Mouse (Mus musculus) kidney, adult 2 months (tissue): ENCODE results near the gene Dupd1.

ENCODE experiments used
- CTCF ChIP-seq: fragments of 200-500 bp; conservative IDR thresholded peaks from 2 replicates; pipeline ENCODE4 v1.5.1; 2011; ENCODE audit warnings: low read depth, mild to moderate bottlenecking, control low read depth, low read length, moderate library complexity, mixed read lengths; ENCODE audit not compliant: insufficient read depth, insufficient read length
- POLR2A ChIP-seq: fragments of 200-500 bp; IDR thresholded peaks from one replicate; pipeline ENCODE4 v1.6.1; 2011; ENCODE audit warnings: low read depth, low read length, control low read depth

DNA sequence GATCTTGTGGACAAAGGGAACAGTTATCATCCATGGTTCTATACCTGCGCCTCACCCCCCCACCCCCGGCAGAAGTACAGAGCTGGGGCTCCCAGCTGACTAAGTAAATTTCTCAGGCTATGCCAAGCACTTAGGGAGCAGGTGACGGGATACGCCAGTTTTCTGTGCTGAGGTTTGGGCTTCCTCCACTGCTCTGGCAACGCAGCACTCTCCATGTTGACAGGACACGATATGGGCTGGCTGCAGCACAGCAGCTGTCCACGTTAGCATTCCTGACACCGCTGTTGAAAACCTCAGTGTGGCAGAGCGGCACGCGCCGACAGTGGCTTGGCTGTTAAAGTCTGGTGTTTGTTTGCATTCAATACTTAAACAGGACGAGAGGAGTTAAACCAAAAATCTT is 55.2 kb downstream of the Dupd1 start:
- TF ChIP-seq POLR2A: no peak
- no peak for TF ChIP-seq CTCF
